Mouse (Mus musculus): ENCODE measurements at regions not wholly inside any gene's neighbourhood (a gene's known extent, or its start where the extent isn't known, plus 50 kb on each side); places are given as distances from the start of the nearest gene placed in this dataset.

GRCm38 (mm10) chr10:96427407-96427806 is 189.4 kb upstream of the Btg1 start:
- H3K27me3 ChIP-seq (ENCODE audit: insufficient read depth, low read length): no peaks in the 10 kb centered on the region
- H3K9me3 ChIP-seq (replicated peaks): peaks cover 22% of the 10 kb centered on the region
- no peaks in the 10 kb centered on the region for H3K36me3 ChIP-seq (replicated peaks)
- ATAC-seq (ENCODE audit: extremely low read depth, insufficient number of reproducible peaks, low FRiP score, poor library complexity, severe bottlenecking) (no peak), DNase-seq (ENCODE audit: low spot score) (no peak)
- H3K4me3 ChIP-seq (ENCODE audit: low read depth, low read length): no peak overlapping the region
- TF ChIP-seq GATA1 (IDR thresholded peaks at IDR 0.05; ENCODE audit: borderline replicate concordance, low read length) (no peak), TAL1 (conservative IDR thresholded peaks at IDR 0.05; ENCODE audit: low read depth, low read length) (no peak), POLR2AphosphoS5 (IDR thresholded peaks at IDR 0.05; ENCODE audit: insufficient replicate concordance, low read depth, low read length) (no peak), CTCF (IDR thresholded peaks at IDR 0.05; ENCODE audit: low read depth, low read length) (no peak), GATA2 (IDR thresholded peaks at IDR 0.05; ENCODE audit: borderline replicate concordance, low read depth, low read length) (no peak)
- no peaks in the 10 kb centered on the region for H3K4me1 ChIP-seq (ENCODE audit: insufficient read depth, low read depth, low read length)

- Histone ChIP-seq H3K9me3 (replicated peaks) (peaks cover 31% of the 10 kb centered on the region), H3K36me3 (replicated peaks) (no peaks in the 10 kb centered on the region), H3K4me3 (ENCODE audit: low read depth, low read length) (no peak overlapping the region), H3K4me1 (ENCODE audit: insufficient read depth, low read depth, low read length) (no peaks in the 10 kb centered on the region), H3K27me3 (ENCODE audit: insufficient read depth, low read length) (no peaks in the 10 kb centered on the region)
- TF ChIP-seq GATA2 (IDR thresholded peaks at IDR 0.05; ENCODE audit: borderline replicate concordance, low read depth, low read length): no peak
- ATAC-seq (ENCODE audit: extremely low read depth, insufficient number of reproducible peaks, low FRiP score, poor library complexity, severe bottlenecking): no peak
- no peak for DNase-seq (ENCODE audit: low spot score)
These were observed 186.7 kb upstream of the Btg1 start for GRCm38 (mm10) chr10:96430142-96430541.

- Histone ChIP-seq H3K4me3 (ENCODE audit: low read depth, low read length) (no peak overlapping the region), H3K27me3 (ENCODE audit: insufficient read depth, low read length) (no peaks in the 10 kb centered on the region), H3K4me1 (ENCODE audit: insufficient read depth, low read depth, low read length) (no peaks in the 10 kb centered on the region), H3K36me3 (replicated peaks) (no peaks in the 10 kb centered on the region), H3K9me3 (replicated peaks) (peaks cover 36% of the 10 kb centered on the region)
- ATAC-seq (ENCODE audit: extremely low read depth, insufficient number of reproducible peaks, low FRiP score, poor library complexity, severe bottlenecking): no peak
- TF ChIP-seq CTCF (IDR thresholded peaks at IDR 0.05; ENCODE audit: low read depth, low read length): no peak
- TF ChIP-seq GATA1 (IDR thresholded peaks at IDR 0.05; ENCODE audit: borderline replicate concordance, low read length): no peak
- TF ChIP-seq TAL1 (conservative IDR thresholded peaks at IDR 0.05; ENCODE audit: low read depth, low read length): no peak
- TF ChIP-seq GATA2 (IDR thresholded peaks at IDR 0.05; ENCODE audit: borderline replicate concordance, low read depth, low read length): no peak
- no peak for TF ChIP-seq POLR2AphosphoS5 (IDR thresholded peaks at IDR 0.05; ENCODE audit: insufficient replicate concordance, low read depth, low read length)
- DNase-seq (ENCODE audit: low spot score): no peak
These were observed 181.7 kb upstream of the Btg1 start for GRCm38 (mm10) chr10:96435109-96435508.

GRCm38 (mm10) chr10:96438398-96439103 is 178.3 kb upstream of the Btg1 start:
- DNase-seq (ENCODE audit: low spot score) (no peak), ATAC-seq (ENCODE audit: extremely low read depth, insufficient number of reproducible peaks, low FRiP score, poor library complexity, severe bottlenecking) (no peak)
- no peak overlapping the region for H3K4me3 ChIP-seq (ENCODE audit: low read depth, low read length)
- H3K27me3 ChIP-seq (ENCODE audit: insufficient read depth, low read length): no peaks in the 10 kb centered on the region
- H3K36me3 ChIP-seq (replicated peaks): no peaks in the 10 kb centered on the region
- TF ChIP-seq POLR2AphosphoS5 (IDR thresholded peaks at IDR 0.05; ENCODE audit: insufficient replicate concordance, low read depth, low read length): no peak
- TF ChIP-seq GATA1 (IDR thresholded peaks at IDR 0.05; ENCODE audit: borderline replicate concordance, low read length): no peak
- H3K9me3 ChIP-seq (replicated peaks): peaks cover 19% of the 10 kb centered on the region
- no peaks in the 10 kb centered on the region for H3K4me1 ChIP-seq (ENCODE audit: insufficient read depth, low read depth, low read length)

- no peaks in the 10 kb centered on the region for H3K27me3 ChIP-seq (ENCODE audit: insufficient read depth, low read length)
- no peaks in the 10 kb centered on the region for H3K4me1 ChIP-seq (ENCODE audit: insufficient read depth, low read depth, low read length)
- H3K36me3 ChIP-seq (replicated peaks): no peaks in the 10 kb centered on the region
- H3K9me3 ChIP-seq (replicated peaks): peaks cover 14% of the 10 kb centered on the region
- H3K4me3 ChIP-seq (ENCODE audit: low read depth, low read length): no peak overlapping the region
- no peak for DNase-seq (ENCODE audit: low spot score)
- TF ChIP-seq GATA1 (IDR thresholded peaks at IDR 0.05; ENCODE audit: borderline replicate concordance, low read length) (no peak), GATA2 (IDR thresholded peaks at IDR 0.05; ENCODE audit: borderline replicate concordance, low read depth, low read length) (no peak), POLR2AphosphoS5 (IDR thresholded peaks at IDR 0.05; ENCODE audit: insufficient replicate concordance, low read depth, low read length) (no peak), TAL1 (conservative IDR thresholded peaks at IDR 0.05; ENCODE audit: low read depth, low read length) (no peak), CTCF (IDR thresholded peaks at IDR 0.05; ENCODE audit: low read depth, low read length) (no peak)
- ATAC-seq (ENCODE audit: extremely low read depth, insufficient number of reproducible peaks, low FRiP score, poor library complexity, severe bottlenecking): no peak
These were observed 174.6 kb upstream of the Btg1 start for GRCm38 (mm10) chr10:96442165-96442564.

- TF ChIP-seq CTCF (IDR thresholded peaks at IDR 0.05; ENCODE audit: low read depth, low read length): no peak
- TF ChIP-seq TAL1 (conservative IDR thresholded peaks at IDR 0.05; ENCODE audit: low read depth, low read length): no peak
- Histone ChIP-seq H3K27me3 (ENCODE audit: insufficient read depth, low read length) (no peaks in the 10 kb centered on the region), H3K4me1 (ENCODE audit: insufficient read depth, low read depth, low read length) (no peaks in the 10 kb centered on the region), H3K36me3 (replicated peaks) (no peaks in the 10 kb centered on the region), H3K9me3 (replicated peaks) (peaks cover 10% of the 10 kb centered on the region), H3K4me3 (ENCODE audit: low read depth, low read length) (no peak overlapping the region)
- DNase-seq (ENCODE audit: low spot score) (no peak), ATAC-seq (ENCODE audit: extremely low read depth, insufficient number of reproducible peaks, low FRiP score, poor library complexity, severe bottlenecking) (no peak)
These were observed 166.5 kb upstream of the Btg1 start for GRCm38 (mm10) chr10:96450266-96450665.

- no peaks in the 10 kb centered on the region for H3K36me3 ChIP-seq (replicated peaks)
- DNase-seq (ENCODE audit: low spot score) (no peak), ATAC-seq (ENCODE audit: extremely low read depth, insufficient number of reproducible peaks, low FRiP score, poor library complexity, severe bottlenecking) (no peak)
- no peak overlapping the region for H3K4me3 ChIP-seq (ENCODE audit: low read depth, low read length)
- H3K4me1 ChIP-seq (ENCODE audit: insufficient read depth, low read depth, low read length): no peaks in the 10 kb centered on the region
- H3K27me3 ChIP-seq (ENCODE audit: insufficient read depth, low read length): no peaks in the 10 kb centered on the region
- peaks cover 17% of the 10 kb centered on the region for H3K9me3 ChIP-seq (replicated peaks)
- TF ChIP-seq CTCF (IDR thresholded peaks at IDR 0.05; ENCODE audit: low read depth, low read length): no peak
- no peak for TF ChIP-seq GATA1 (IDR thresholded peaks at IDR 0.05; ENCODE audit: borderline replicate concordance, low read length)
- TF ChIP-seq GATA2 (IDR thresholded peaks at IDR 0.05; ENCODE audit: borderline replicate concordance, low read depth, low read length): no peak
- no peak for TF ChIP-seq TAL1 (conservative IDR thresholded peaks at IDR 0.05; ENCODE audit: low read depth, low read length)
- no peak for TF ChIP-seq POLR2AphosphoS5 (IDR thresholded peaks at IDR 0.05; ENCODE audit: insufficient replicate concordance, low read depth, low read length)
These were observed 161.9 kb upstream of the Btg1 start for GRCm38 (mm10) chr10:96454857-96455256.
